Mouse (Mus musculus): Measurements from ENCODE around the gene Gstm3. TPM values are rescaled to one million over a fixed set of nuclear protein-coding genes. Genes with fewer than 3 reads are reported as not detected.

Gene Gstm3
- polyA plus RNA-seq, 1 experiment, result 159 TPM

- H3K36me3 ChIP-seq (ENCODE audit: control insufficient read depth, insufficient read depth, low read length), result no peaks in the 10 kb centered on the region
- peaks cover 5% of the 10 kb centered on the region; the same call in 1 of the 2 replicates for H3K4me1 ChIP-seq (ENCODE audit: control insufficient read depth, insufficient read depth, insufficient read length, low read length)
- no peak for TF ChIP-seq POLR2A (IDR thresholded peaks at IDR 0.05; ENCODE audit: low read depth, low read length)
- no peak for TF ChIP-seq CTCF (IDR thresholded peaks at IDR 0.05; ENCODE audit: extremely low read depth, insufficient read length, insufficient replicate concordance, low read depth, low read length)
- no peak overlapping the region for H3K4me3 ChIP-seq (ENCODE audit: low read depth, low read length)
- no peaks in the 10 kb centered on the region for H3K27me3 ChIP-seq (ENCODE audit: control insufficient read depth, insufficient read depth, low read length)
- H3K27ac ChIP-seq (ENCODE audit: insufficient read depth, low read depth, low read length), result no peak overlapping the region
- WGBS, result 79% methylated on average over 7 of the region's 7 CpGs
These were observed 28.6 kb downstream of the Gstm3 start for GRCm38 (mm10) chr3:107940524-107940923.

- no peak for TF ChIP-seq CTCF (IDR thresholded peaks at IDR 0.05; ENCODE audit: extremely low read depth, insufficient read length, insufficient replicate concordance, low read depth, low read length)
- no peak for TF ChIP-seq POLR2A (IDR thresholded peaks at IDR 0.05; ENCODE audit: low read depth, low read length)
- H3K4me1 ChIP-seq (ENCODE audit: control insufficient read depth, insufficient read depth, insufficient read length, low read length), result peaks cover 5% of the 10 kb centered on the region; the same call in 1 of the 2 replicates
- no peaks in the 10 kb centered on the region for H3K36me3 ChIP-seq (ENCODE audit: control insufficient read depth, insufficient read depth, low read length)
- H3K27me3 ChIP-seq (ENCODE audit: control insufficient read depth, insufficient read depth, low read length), result no peaks in the 10 kb centered on the region
- WGBS, result 71% methylated on average over 4 of the region's 4 CpGs
- H3K4me3 ChIP-seq (ENCODE audit: low read depth, low read length), result no peak overlapping the region
- H3K27ac ChIP-seq (ENCODE audit: insufficient read depth, low read depth, low read length), result no peak overlapping the region
These were observed 29.3 kb downstream of the Gstm3 start for GRCm38 (mm10) chr3:107939830-107940229.

GRCm38 (mm10) chr3:107939403-107939802, 29.7 kb downstream of the Gstm3 start:
- Histone ChIP-seq H3K36me3 (ENCODE audit: control insufficient read depth, insufficient read depth, low read length) (no peaks in the 10 kb centered on the region), H3K27me3 (ENCODE audit: control insufficient read depth, insufficient read depth, low read length) (no peaks in the 10 kb centered on the region), H3K4me3 (ENCODE audit: low read depth, low read length) (no peak overlapping the region), H3K27ac (ENCODE audit: insufficient read depth, low read depth, low read length) (no peak overlapping the region), H3K4me1 (ENCODE audit: control insufficient read depth, insufficient read depth, insufficient read length, low read length) (peaks cover 5% of the 10 kb centered on the region; the same call in 1 of the 2 replicates)
- TF ChIP-seq CTCF (IDR thresholded peaks at IDR 0.05; ENCODE audit: extremely low read depth, insufficient read length, insufficient replicate concordance, low read depth, low read length) (peak; percentile 87), POLR2A (IDR thresholded peaks at IDR 0.05; ENCODE audit: low read depth, low read length) (no peak)
- WGBS, result 21% methylated on average over 3 of the region's 3 CpGs

GRCm38 (mm10) chr3:107935888-107936287, 33.2 kb downstream of the Gstm3 start:
- TF ChIP-seq CTCF (IDR thresholded peaks at IDR 0.05; ENCODE audit: extremely low read depth, insufficient read length, insufficient replicate concordance, low read depth, low read length) (no peak), POLR2A (IDR thresholded peaks at IDR 0.05; ENCODE audit: low read depth, low read length) (no peak)
- H3K4me1 ChIP-seq (ENCODE audit: control insufficient read depth, insufficient read depth, insufficient read length, low read length), result peaks cover 9% of the 10 kb centered on the region; the same call in 1 of the 2 replicates
- WGBS, result 42% methylated on average over 3 of the region's 3 CpGs

GRCm38 (mm10) chr3:107935268-107935667, 33.8 kb downstream of the Gstm3 start:
- Histone ChIP-seq H3K27ac (ENCODE audit: insufficient read depth, low read depth, low read length) (no peak overlapping the region), H3K27me3 (ENCODE audit: control insufficient read depth, insufficient read depth, low read length) (no peaks in the 10 kb centered on the region), H3K36me3 (ENCODE audit: control insufficient read depth, insufficient read depth, low read length) (no peaks in the 10 kb centered on the region), H3K4me3 (ENCODE audit: low read depth, low read length) (no peak overlapping the region), H3K4me1 (ENCODE audit: control insufficient read depth, insufficient read depth, insufficient read length, low read length) (peaks cover 9% of the 10 kb centered on the region; the same call in 1 of the 2 replicates)
- WGBS, result 88% methylated on average over 3 of the region's 3 CpGs
- TF ChIP-seq CTCF (IDR thresholded peaks at IDR 0.05; ENCODE audit: extremely low read depth, insufficient read length, insufficient replicate concordance, low read depth, low read length) (no peak), POLR2A (IDR thresholded peaks at IDR 0.05; ENCODE audit: low read depth, low read length) (no peak)

More at GRCm38 (mm10) chr3:107935888-107936287, 33.2 kb downstream of the Gstm3 start:
- H3K27ac ChIP-seq (ENCODE audit: insufficient read depth, low read depth, low read length), result no peak overlapping the region
- no peak overlapping the region for H3K4me3 ChIP-seq (ENCODE audit: low read depth, low read length)
- no peaks in the 10 kb centered on the region for H3K27me3 ChIP-seq (ENCODE audit: control insufficient read depth, insufficient read depth, low read length)
- H3K36me3 ChIP-seq (ENCODE audit: control insufficient read depth, insufficient read depth, low read length), result no peaks in the 10 kb centered on the region

GRCm38 (mm10) chr3:107932128-107932527, 37.0 kb downstream of the Gstm3 start:
- TF ChIP-seq CTCF (IDR thresholded peaks at IDR 0.05; ENCODE audit: extremely low read depth, insufficient read length, insufficient replicate concordance, low read depth, low read length) (no peak), POLR2A (IDR thresholded peaks at IDR 0.05; ENCODE audit: low read depth, low read length) (no peak)
- WGBS, result 27% methylated on average over 6 of the region's 6 CpGs
- Histone ChIP-seq H3K4me3 (ENCODE audit: low read depth, low read length) (peak overlapping the region; percentile 27; the same call in 1 of the 2 replicates), H3K4me1 (ENCODE audit: control insufficient read depth, insufficient read depth, insufficient read length, low read length) (peaks cover 4% of the 10 kb centered on the region; the same call in 1 of the 2 replicates), H3K27ac (ENCODE audit: insufficient read depth, low read depth, low read length) (peak overlapping the region; percentile 30; the same call in 1 of the 2 replicates), H3K36me3 (ENCODE audit: control insufficient read depth, insufficient read depth, low read length) (no peaks in the 10 kb centered on the region), H3K27me3 (ENCODE audit: control insufficient read depth, insufficient read depth, low read length) (no peaks in the 10 kb centered on the region)

GRCm38 (mm10) chr3:107931670-107932069, 37.4 kb downstream of the Gstm3 start, which contains the start of gene Gstm7:
Gene Gstm7, minus strand, starts transcription at chr3:107931817.
- no peaks in the 10 kb centered on the region for H3K27me3 ChIP-seq (ENCODE audit: control insufficient read depth, insufficient read depth, low read length)
- peaks cover 4% of the 10 kb centered on the region; the same call in 1 of the 2 replicates for H3K4me1 ChIP-seq (ENCODE audit: control insufficient read depth, insufficient read depth, insufficient read length, low read length)
- peak; percentile 29; the same call in 1 of the 2 replicates for TF ChIP-seq POLR2A (IDR thresholded peaks at IDR 0.05; ENCODE audit: low read depth, low read length)
- TF ChIP-seq CTCF (IDR thresholded peaks at IDR 0.05; ENCODE audit: extremely low read depth, insufficient read length, insufficient replicate concordance, low read depth, low read length), result 0 out of 2 replicates have a peak, but pooled peaks have one; percentile 9
- peak within 1 kb of the TSS; percentile 30 for H3K27ac ChIP-seq (ENCODE audit: insufficient read depth, low read depth, low read length)
- H3K4me3 ChIP-seq (ENCODE audit: low read depth, low read length), result peak within 1 kb of the TSS; percentile 43
- H3K36me3 ChIP-seq (ENCODE audit: control insufficient read depth, insufficient read depth, low read length), result no peaks in the 10 kb centered on the region
- WGBS, result 4% methylated on average over 10 of the region's 10 CpGs

Data from small intestine, adult 2 months (tissue).